Mouse (Mus musculus): ENCODE data around the gene Magi2. TPM values are rescaled to one million over a fixed set of nuclear protein-coding genes. Genes with fewer than 3 reads are reported as not detected.
A peak's percentile ranks its signal among the peaks of the same experiment; 100 is the strongest.

Gene Magi2
- total RNA-seq, 2 experiments from 2014 or later, result 0.08 to 0.91 TPM

GRCm38 (mm10) chr5:19745916-19746315 is 519.1 kb downstream of the Magi2 start:
- ATAC-seq (replicated peaks; ENCODE audit: poor library complexity), result no peak

- ATAC-seq (replicated peaks; ENCODE audit: poor library complexity), result no peak
These were observed 520.2 kb downstream of the Magi2 start for GRCm38 (mm10) chr5:19746865-19747514.

- no peak for ATAC-seq (replicated peaks; ENCODE audit: poor library complexity)
These were observed 520.8 kb downstream of the Magi2 start for GRCm38 (mm10) chr5:19747631-19748030.

GRCm38 (mm10) chr5:19779224-19779623 is 552.4 kb downstream of the Magi2 start:
- ATAC-seq (replicated peaks; ENCODE audit: poor library complexity), result no peak

GRCm38 (mm10) chr5:19780076-19780475 is 553.2 kb downstream of the Magi2 start:
- ATAC-seq (replicated peaks; ENCODE audit: poor library complexity), result no peak

GRCm38 (mm10) chr5:19785320-19785719 is 558.5 kb downstream of the Magi2 start:
- ATAC-seq (replicated peaks; ENCODE audit: poor library complexity), result no peak

- ATAC-seq (replicated peaks; ENCODE audit: poor library complexity), result no peak
These were observed 560.8 kb downstream of the Magi2 start for GRCm38 (mm10) chr5:19787522-19788144.

GRCm38 (mm10) chr5:19803052-19803769 is 576.4 kb downstream of the Magi2 start:
- no peak for ATAC-seq (replicated peaks; ENCODE audit: poor library complexity)

GRCm38 (mm10) chr5:19822502-19822901 is 595.7 kb downstream of the Magi2 start:
- no peak for ATAC-seq (replicated peaks; ENCODE audit: poor library complexity)

GRCm38 (mm10) chr5:19825943-19826342 is 599.1 kb downstream of the Magi2 start:
- ATAC-seq (replicated peaks; ENCODE audit: poor library complexity), result no peak

- ATAC-seq (replicated peaks; ENCODE audit: poor library complexity), result no peak
These were observed 602.5 kb downstream of the Magi2 start for GRCm38 (mm10) chr5:19829341-19829740.

GRCm38 (mm10) chr5:19862854-19863253 is 636.0 kb downstream of the Magi2 start:
- ATAC-seq (replicated peaks; ENCODE audit: poor library complexity), result 0 out of 2 replicates have a peak, but pooled peaks have one; percentile 31

- no peak for ATAC-seq (replicated peaks; ENCODE audit: poor library complexity)
These were observed 643.6 kb downstream of the Magi2 start for GRCm38 (mm10) chr5:19870406-19870805.

- ATAC-seq (replicated peaks; ENCODE audit: poor library complexity), result peak; percentile 95
These were observed 664.9 kb downstream of the Magi2 start for GRCm38 (mm10) chr5:19891693-19892092.

GRCm38 (mm10) chr5:19895893-19896292 is 669.1 kb downstream of the Magi2 start:
- ATAC-seq (replicated peaks; ENCODE audit: poor library complexity), result peak; percentile 85

GRCm38 (mm10) chr5:19901625-19902024 is 674.8 kb downstream of the Magi2 start:
- peak; percentile 55; the same call in 1 of the 2 replicates for ATAC-seq (replicated peaks; ENCODE audit: poor library complexity)

GRCm38 (mm10) chr5:19906636-19907035 is 679.8 kb downstream of the Magi2 start:
- ATAC-seq (replicated peaks; ENCODE audit: poor library complexity), result no peak

GRCm38 (mm10) chr5:19907381-19907982 is 680.6 kb downstream of the Magi2 start:
- no peak for ATAC-seq (replicated peaks; ENCODE audit: poor library complexity)

- peak; percentile 42 for ATAC-seq (replicated peaks; ENCODE audit: poor library complexity)
These were observed 681.3 kb downstream of the Magi2 start for GRCm38 (mm10) chr5:19907983-19908705.

- ATAC-seq (replicated peaks; ENCODE audit: poor library complexity), result no peak
These were observed 681.8 kb downstream of the Magi2 start for GRCm38 (mm10) chr5:19908706-19909060.

- no peak for ATAC-seq (replicated peaks; ENCODE audit: poor library complexity)
These were observed 682.2 kb downstream of the Magi2 start for GRCm38 (mm10) chr5:19909071-19909470.

All from megakaryocyte progenitor cell, adult 5-6 weeks (primary cell).